Mouse (Mus musculus) left cerebral cortex, adult 2 months (tissue): ENCODE data around the gene Nop58. TPM values are rescaled to one million over a fixed set of nuclear protein-coding genes. Genes with fewer than 3 reads are reported as not detected.
"Not testable (repeated sequence)": the region's sequence is repeated elsewhere in the genome, so short reads cannot be mapped to it uniquely, and the experiment has no call there.

ENCODE experiments used
- DNase-seq, 2 experiments: peaks; one replicate each; pipeline ENCODE4 v3.0.0; 2021 to 2022; ENCODE audit warnings: low spot score in 2 of 2, mixed read lengths in 1 of 2; ENCODE audit errors: extremely low spot score in 1 of 2
- H3K27ac ChIP-seq: fragments of 200-600 bp; 2 replicates; pipeline ENCODE4 v1.8.1; 2022
- H3K4me3 ChIP-seq: fragments of 200-600 bp; 2 replicates; pipeline ENCODE4 v1.8.1; 2022
- CTCF ChIP-seq: fragments of 200-600 bp; IDR thresholded peaks from 2 replicates; pipeline ENCODE4 v1.8.1; 2022; ENCODE audit warnings: antibody characterized with exemption, mild to moderate bottlenecking, moderate library complexity
- intact Hi-C: fragments of 180-260 bp; cut with DNase I; formaldehyde crosslinking; loops from one replicate; pipeline ENCODE4 v1.15.1; 2025
- long read RNA-seq, 2 experiments: library from polyadenylated mRNA; stranded (forward); transcript quantifications; one replicate each; pipeline ENCODE4 v2.0.0; 2021; ENCODE audit warnings: borderline mapping rate in 2 of 2
- total RNA-seq, 2 experiments: library from RNA; stranded (reverse); gene quantifications; 2 replicates each; pipeline ENCODE4 v1.2.3; 2021

Gene Nop58
- total RNA-seq: 10 to 100 TPM; 50.7 to 51.3 TPM
- long read RNA-seq, experiment 1, full-length matches to known transcripts: 8 of 10 reads
- long read RNA-seq, experiment 1, partial matches to known transcripts: 0 of 10 reads
- long read RNA-seq, experiment 1, other reads (novel, unspliced or antisense): 2 of 10 reads
- long read RNA-seq, experiment 2, full-length matches to known transcripts: 6 of 8 reads
- long read RNA-seq, experiment 2, partial matches to known transcripts: 1 of 8 reads
- long read RNA-seq, experiment 2, other reads (novel, unspliced or antisense): 1 of 8 reads

DNA sequence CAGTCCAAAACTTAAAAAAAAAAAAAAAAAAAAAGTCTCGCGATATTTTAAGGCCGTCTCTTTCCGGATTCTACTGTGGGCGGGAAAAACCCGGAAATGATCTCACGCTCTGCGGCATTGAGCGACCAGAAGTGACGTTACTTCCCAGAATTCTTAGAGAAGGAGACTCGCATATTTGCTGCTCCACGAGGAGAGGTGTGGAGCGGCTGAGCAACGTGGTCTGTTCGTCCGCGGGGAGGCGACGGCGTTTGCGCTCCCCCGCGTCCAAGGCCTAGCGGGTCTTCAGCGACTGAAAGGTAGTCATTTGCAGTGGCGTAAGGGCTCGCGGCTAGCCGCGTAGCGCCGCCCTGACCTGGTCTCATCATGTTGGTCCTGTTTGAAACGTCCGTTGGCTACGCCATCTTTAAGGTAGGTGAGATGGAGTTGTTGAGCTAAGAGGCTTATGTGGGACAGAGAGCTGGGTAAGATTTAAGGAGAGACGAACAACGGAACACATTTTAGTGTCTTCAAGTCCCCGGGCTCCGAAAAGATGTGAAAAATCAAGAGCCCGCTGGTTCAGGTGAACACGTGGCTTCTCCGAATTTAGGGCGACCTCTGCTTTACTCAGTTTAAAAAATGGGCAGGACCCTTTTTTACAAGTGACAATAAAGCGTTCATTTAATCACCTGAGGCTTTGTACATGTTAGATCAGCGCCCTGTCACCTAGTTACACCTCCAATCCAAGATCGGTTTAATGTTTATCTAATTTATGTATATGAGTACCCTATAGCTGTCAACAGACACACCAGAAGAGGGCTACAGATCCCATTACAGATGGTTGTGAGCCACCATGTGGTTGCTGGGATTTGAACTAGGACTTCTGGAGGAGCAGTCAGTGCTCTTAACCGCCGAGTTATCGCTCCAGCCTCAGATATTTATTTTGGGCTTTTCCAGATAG is at the start of gene Nop58:
Nop58 (plus strand) TSS at position 153 of the 937 bp plus-strand sequence.
- Histone ChIP-seq H3K4me3 (peak within 1 kb of the TSS; percentile 93), H3K27ac (peak within 1 kb of the TSS; percentile 45)
- peak; percentile 79 to 88 for DNase-seq
- no peak for TF ChIP-seq CTCF
- intact Hi-C loops: loop anchor here (2.0 kb wide), 1 partner anchor 14 kb away; the partner anchor contains the start of gene Sumo1

DNA sequence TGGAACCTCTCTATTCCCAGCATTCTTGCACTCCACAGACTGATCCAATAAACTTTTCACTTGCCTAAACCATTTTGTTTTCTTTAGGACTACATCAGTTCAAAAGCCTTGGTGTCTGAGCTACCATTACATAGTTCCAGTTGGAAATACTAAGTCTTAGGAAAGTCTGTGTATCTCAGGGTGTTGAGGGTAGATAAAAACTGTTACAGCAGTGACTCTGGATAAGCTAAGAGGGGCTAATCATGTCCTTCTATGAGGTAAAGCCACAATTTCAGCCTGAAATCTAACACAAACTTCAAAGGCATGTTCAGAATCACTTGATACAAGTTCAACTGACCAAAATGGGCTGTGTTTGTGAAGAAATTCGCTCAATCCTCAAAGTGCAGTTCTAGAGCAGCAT is 48.4 kb upstream of the Nop58 start:
- Histone ChIP-seq H3K4me3 (no peak overlapping the region), H3K27ac (no peak overlapping the region)
- TF ChIP-seq CTCF: no peak
- no peak for DNase-seq
- intact Hi-C loops: no loop called here

DNA sequence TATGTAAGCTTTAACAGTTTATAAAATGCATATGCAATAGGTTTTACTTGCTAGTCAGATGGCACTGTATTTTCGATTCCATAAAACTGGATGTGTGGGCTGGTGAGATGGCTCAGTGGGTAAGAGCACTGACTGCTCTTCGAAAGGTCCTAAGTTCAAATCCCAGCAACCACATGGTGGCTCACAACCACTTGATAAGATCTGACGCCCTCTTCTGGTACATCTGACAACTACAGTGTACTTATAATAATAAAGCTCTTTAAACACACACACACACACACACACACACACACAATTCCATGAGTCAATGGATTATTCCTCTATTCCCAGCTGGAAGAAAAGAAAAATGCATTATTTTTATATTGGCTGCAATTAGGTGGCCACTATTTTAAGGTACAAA is 46.4 kb upstream of the Nop58 start:
- Histone ChIP-seq H3K27ac (no peak overlapping the region), H3K4me3 (no peak overlapping the region)
- no peak for TF ChIP-seq CTCF
- DNase-seq: no peak
- intact Hi-C loops: no loop called here

DNA sequence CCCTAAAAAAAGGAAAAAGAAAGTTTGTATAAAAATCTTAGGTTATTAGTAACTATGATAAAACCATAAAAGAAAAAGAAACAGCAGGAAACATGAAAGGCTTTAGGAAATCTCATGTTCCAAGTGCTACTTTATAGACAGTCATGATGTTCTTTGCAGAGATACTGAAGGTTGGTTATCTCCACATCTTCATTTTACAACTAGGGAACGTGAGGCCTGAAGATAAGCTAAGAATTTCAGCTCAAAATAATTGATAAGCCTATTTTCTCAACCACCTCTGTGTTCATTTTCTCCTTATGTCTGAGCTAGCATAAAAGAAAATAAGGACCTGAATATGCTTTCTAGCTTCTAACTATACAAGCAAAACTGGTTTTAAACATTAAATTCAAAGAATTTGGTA is 42.3 kb upstream of the Nop58 start:
- no peak for DNase-seq
- TF ChIP-seq CTCF: no peak
- no peak overlapping the region for H3K27ac ChIP-seq
- intact Hi-C loops: no loop called here
- no peak overlapping the region for H3K4me3 ChIP-seq

DNA sequence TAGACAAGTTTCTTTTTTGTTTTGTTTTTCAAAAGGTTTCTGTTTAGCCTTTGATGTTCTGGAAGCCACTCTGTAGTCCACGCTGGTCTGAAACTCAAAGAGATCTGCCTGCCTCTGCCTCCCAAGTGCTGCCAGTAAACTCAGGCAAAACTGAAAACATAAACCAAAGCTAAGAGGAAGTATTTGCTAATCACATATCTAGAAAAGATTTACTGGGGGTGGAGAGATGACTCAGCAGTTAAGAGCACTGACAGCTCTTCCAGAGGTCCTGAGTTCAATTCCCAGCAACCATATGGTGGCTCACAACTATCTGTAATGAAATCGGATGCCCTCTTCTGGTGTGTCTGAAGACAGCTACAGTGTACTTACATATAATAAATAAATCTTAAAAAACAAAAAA is 38.3 kb upstream of the Nop58 start:
- DNase-seq, H3K27ac ChIP-seq, intact Hi-C loops, H3K4me3 ChIP-seq: not testable (repeated sequence)

DNA sequence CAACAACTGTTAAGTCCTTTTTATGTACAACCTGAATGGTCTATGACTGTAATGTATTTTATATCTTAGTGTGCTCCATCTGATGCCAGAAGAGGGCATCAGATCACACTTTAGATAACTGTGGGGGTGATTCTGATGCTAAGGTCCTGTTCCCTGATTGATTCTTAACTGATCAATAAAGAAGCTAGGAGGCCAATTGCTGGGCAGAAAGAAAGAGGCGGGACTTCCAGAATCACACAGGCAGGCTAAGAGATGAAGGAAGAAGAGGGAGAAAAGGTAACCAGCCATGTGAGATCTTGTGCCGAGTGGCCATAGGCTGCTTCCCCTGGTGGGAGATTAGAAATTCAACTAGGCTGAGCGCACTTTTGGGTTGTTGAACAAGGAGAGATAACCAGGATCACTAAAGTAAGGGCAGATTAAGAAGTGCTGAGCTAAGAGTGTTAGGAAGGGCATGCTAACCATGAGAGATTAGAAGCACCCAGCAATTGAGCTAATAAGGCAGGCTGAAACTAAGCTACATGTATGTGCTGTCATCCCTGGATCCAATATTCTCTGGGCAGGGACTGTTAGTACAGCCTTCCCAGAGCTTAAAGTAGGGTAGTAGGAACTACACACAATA is 33.5 kb upstream of the Nop58 start:
- no peak for TF ChIP-seq CTCF
- DNase-seq: no peak
- intact Hi-C loops: no loop called here
- Histone ChIP-seq H3K4me3 (no peak overlapping the region), H3K27ac (no peak overlapping the region)

DNA sequence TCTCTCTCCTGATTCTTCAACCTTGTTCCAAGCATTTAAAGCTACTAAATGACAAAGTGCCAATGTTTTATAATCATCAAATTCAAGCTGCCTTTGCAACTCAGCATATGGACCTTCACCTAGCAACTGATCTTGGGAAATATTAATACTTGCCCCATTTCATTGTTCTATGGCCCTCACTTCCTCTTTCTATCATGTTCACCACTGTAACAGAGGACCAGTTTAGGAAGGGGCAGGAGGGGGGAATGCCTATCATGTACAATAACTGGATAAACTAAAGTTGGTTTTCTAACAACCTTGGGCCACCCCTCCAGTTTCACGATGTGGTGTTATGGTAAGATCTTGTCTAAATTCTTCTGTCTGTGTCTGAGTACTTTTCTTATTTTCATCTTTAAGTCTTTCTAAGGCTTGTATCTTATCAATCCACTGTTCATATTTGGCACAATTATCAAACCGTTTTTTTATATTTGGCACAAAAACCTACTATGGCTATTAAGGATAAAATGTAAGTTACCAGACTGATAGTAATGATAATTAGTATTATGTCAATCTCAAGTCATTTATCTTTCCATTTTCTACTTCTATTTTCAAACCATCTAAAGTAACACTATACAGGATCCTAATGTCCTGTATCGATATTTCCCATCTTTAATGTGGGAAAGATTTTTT is 31.4 kb upstream of the Nop58 start:
- DNase-seq: no peak
- intact Hi-C loops: no loop called here
- Histone ChIP-seq H3K4me3 (no peak overlapping the region), H3K27ac (no peak overlapping the region)
- TF ChIP-seq CTCF: no peak

DNA sequence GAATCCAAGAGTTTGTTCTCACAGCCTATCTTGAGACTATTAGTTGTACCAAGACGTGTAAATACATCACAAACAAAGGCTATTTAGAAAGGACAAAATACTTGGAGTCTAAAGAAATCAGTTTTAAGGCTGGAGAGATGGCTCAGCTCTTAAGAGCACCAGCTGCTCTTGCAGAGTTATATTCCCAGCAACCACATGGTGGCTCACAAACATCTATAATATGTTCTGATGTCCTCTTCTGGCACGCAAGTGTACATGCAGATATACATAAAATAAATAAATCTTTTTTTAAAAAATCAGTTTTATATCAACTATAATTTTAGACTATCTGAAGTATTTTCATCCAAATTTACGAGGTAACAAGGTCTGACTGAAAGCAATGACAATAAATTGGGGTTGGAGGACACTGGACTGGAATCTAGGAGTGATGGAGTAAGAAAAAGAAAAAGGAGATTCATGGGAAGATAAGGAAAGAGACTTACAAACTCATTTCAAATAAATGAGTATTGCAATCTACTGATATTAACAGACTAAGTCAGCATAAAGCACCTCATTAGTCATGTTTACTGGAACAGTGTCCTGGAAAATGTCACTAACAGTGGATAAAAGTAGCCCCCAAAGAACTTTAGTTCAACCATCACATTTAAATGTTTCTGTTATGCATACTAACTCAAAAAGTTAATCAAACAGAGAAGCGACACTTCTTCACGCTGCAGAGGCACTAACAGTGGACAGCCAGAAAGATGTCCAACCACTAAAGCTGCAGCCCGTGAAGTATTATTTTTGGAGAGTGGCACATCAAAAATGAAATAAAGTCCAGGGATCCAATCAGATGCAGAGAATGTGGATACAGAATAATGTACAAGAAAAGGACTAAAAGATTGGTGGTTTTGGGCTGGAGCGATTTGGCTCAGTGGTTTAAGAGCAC is 28.3 kb upstream of the Nop58 start:
- no peak for DNase-seq
- intact Hi-C loops: no loop called here
- Histone ChIP-seq H3K4me3 (no peak overlapping the region), H3K27ac (no peak overlapping the region)
- peak; percentile 34 for TF ChIP-seq CTCF

DNA sequence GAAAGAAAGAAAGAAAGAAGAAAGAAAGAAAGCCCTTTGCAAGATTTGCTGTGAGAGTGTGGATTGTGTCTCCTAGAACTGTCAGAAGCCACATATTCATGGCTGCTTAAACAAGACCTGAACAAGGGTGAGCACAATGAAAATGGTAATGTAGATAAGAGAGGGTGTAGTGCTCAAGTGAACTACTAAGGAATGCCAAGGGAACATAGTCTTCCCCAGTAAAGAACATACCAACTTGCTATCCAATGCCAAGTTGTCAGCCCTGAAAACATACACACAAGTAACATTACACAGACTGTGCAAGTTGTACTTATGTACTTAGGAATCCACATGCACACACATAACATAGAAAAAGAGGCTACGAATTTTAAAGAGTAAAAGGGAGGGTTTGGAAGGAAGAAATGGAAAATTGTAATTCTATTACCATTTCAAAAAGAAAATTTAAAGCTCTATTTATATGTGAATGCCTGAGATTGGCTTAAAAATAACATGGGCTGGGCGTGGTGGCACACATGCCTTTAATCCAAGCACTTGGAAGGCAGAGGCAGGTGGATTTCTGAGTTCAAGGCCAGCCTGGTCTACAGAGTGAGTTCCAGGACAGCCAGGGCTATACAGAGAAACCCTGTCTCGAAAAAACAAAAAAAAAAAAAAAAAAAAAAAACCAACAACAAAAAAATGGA is 21.2 kb upstream of the Nop58 start:
- no peak for DNase-seq
- intact Hi-C loops: no loop called here
- no peak for TF ChIP-seq CTCF
- H3K27ac ChIP-seq: no peak overlapping the region
- no peak overlapping the region for H3K4me3 ChIP-seq

DNA sequence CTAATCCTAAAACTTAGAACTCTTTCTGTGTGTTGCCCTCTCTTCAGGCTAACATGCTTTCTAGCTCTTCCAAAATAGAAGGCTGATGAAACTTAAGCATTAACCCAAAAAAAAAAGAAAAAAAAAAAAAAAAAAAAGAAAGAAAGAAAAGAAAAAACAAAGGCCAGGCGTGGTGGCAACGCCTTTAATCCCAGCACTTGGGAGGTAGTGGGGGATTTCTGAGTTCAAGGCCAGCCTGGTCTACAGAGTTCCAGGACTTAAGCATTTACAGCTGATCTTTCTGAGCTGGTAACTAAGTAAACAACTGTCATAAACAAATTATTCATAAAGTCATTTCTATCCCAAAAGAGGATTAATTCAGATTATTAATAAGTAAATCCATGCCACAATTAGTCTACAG is 15.9 kb upstream of the Nop58 start:
- Histone ChIP-seq H3K27ac (no peak overlapping the region), H3K4me3 (no peak overlapping the region)
- intact Hi-C loops: no loop called here
- no peak for TF ChIP-seq CTCF
- DNase-seq: no peak
